Mouse (Mus musculus) liver, embryonic 16.5 days (tissue): ENCODE measurements around the gene 1520401A03Rik. TPM values are rescaled to one million over a fixed set of nuclear protein-coding genes. Genes with fewer than 3 reads are reported as not detected.

Experiments used
- ATAC-seq: fragments of 200-750 bp; cut with Nextera tagmentation; 2 replicates; pipeline ENCODE4 v1.8.0; 2017; ENCODE audit warnings: low read depth, mild to moderate bottlenecking, moderate number of reproducible peaks, moderate library complexity
- H3K27ac ChIP-seq: fragments of 300-500 bp; sonication (generic); 2 replicates; pipeline ENCODE4 v1.5.1; 2014; ENCODE audit warnings: mild to moderate bottlenecking, low read length
- H3K27me3 ChIP-seq: fragments of 300-500 bp; sonication (generic); 2 replicates; pipeline ENCODE4 v1.6.1; 2014; ENCODE audit warnings: low read depth, low read length, mixed read lengths; ENCODE audit not compliant: control insufficient read depth, insufficient read depth
- H3K36me3 ChIP-seq: fragments of 300-500 bp; sonication (generic); 2 replicates; pipeline ENCODE4 v1.6.1; 2014; ENCODE audit warnings: mild to moderate bottlenecking; ENCODE audit not compliant: control insufficient read depth, insufficient read depth
- H3K4me1 ChIP-seq: fragments of 300-500 bp; sonication (generic); 2 replicates; pipeline ENCODE4 v1.6.1; 2014; ENCODE audit warnings: low read depth, low read length, mixed read lengths; ENCODE audit not compliant: control insufficient read depth
- H3K4me2 ChIP-seq: fragments of 300-500 bp; sonication (generic); 2 replicates; pipeline ENCODE4 v1.6.1; 2014; ENCODE audit warnings: low read depth, low read length, mixed read lengths
- H3K4me3 ChIP-seq: fragments of 300-500 bp; sonication (generic); 2 replicates; pipeline ENCODE4 v1.5.1; 2014; ENCODE audit warnings: low read depth, mild to moderate bottlenecking, low read length
- H3K9ac ChIP-seq: fragments of 300-500 bp; sonication (generic); 2 replicates; pipeline ENCODE4 v1.6.1; 2014; ENCODE audit warnings: low read depth, low read length
- H3K9me3 ChIP-seq: fragments of 300-500 bp; sonication (generic); replicated peaks from 2 replicates; pipeline ENCODE4 v1.6.1; 2016; ENCODE audit warnings: low read length; ENCODE audit not compliant: control insufficient read depth
- WGBS: fragments of 180-500 bp; shearing (Covaris S2); extraction: QIAGEN DNeasy Blood & Tissue Kit; methylation state at CpG from one replicate; pipeline ENCODE4 v1.1.7; 2014; ENCODE audit not compliant: insufficient replicate concordance; 5-methylcytosine and 5-hydroxymethylcytosine counted together
- polyA plus RNA-seq: library from polyadenylated mRNA; unstranded; fragments of >200 nt; fragmentation: Nextera tagmentation; extraction: Ambion mirVana; gene quantifications from 2 replicates; pipeline ENCODE4 v1.2.1, GENCODE M21; 2015

Gene 1520401A03Rik
- polyA plus RNA-seq, 1 experiment from 2014 or later, result 0.04 TPM

DNA sequence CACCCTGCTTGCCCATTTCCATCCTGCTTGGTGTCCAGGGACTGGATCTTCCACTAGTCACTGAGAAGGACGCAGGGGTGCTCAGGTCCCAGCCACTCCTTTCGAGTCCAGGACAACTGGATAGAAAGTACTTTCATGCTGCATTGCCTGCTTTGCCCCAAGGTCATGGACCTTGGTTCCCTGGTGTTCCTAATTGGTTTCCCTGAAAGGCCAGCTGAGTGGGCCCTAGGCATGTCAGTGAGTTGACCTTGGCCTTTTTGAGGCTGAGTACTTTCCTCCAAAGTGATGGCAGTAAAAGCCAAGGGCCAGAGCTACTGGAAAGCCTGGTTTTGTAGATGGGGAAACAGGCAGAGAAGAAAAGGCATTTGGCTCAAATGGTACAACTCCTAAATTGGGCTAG, 697 bp downstream of the 1520401A03Rik start:
- no peak overlapping the region for H3K27ac ChIP-seq
- H3K27me3 ChIP-seq, result no peaks in the 10 kb centered on the region
- no peak for ATAC-seq
- no peaks in the 10 kb centered on the region for H3K9me3 ChIP-seq
- peaks cover 7% of the 10 kb centered on the region for H3K4me1 ChIP-seq
- no peaks in the 10 kb centered on the region for H3K36me3 ChIP-seq
- no peak overlapping the region for H3K4me2 ChIP-seq
- no peak overlapping the region for H3K9ac ChIP-seq
- WGBS, result 68% methylated on average over 2 of the region's 2 CpGs
- H3K4me3 ChIP-seq, result no peak overlapping the region

DNA sequence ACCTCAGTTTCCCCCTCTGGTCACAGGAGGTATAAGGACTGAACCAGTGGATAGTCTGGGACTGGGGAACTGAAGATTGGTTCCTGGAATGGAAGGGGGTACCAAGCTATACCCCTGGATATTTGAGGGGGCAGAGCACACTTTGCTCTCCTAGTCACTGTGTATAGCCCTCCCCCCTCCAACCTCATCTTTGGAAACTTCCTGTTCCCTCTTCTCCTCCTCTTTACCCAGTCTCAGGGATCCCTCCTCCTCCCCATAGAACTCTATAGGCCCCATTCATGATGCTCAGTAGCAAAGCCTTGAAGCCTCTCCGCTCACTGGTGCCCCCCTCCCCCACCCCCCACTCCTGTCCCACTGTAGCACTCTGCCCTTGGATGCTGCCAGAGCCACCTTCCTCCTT, 3.1 kb downstream of the 1520401A03Rik start:
- 18% methylated on average over 1 of the region's 1 CpGs for whole genome bisulfite sequencing
- Histone ChIP-seq H3K9ac (no peak overlapping the region), H3K4me2 (no peak overlapping the region), H3K4me3 (no peak overlapping the region), H3K36me3 (no peaks in the 10 kb centered on the region), H3K27me3 (no peaks in the 10 kb centered on the region), H3K27ac (no peak overlapping the region), H3K4me1 (no peaks in the 10 kb centered on the region; the same call in 1 of the 2 replicates), H3K9me3 (no peaks in the 10 kb centered on the region)
- ATAC-seq, result no peak

DNA sequence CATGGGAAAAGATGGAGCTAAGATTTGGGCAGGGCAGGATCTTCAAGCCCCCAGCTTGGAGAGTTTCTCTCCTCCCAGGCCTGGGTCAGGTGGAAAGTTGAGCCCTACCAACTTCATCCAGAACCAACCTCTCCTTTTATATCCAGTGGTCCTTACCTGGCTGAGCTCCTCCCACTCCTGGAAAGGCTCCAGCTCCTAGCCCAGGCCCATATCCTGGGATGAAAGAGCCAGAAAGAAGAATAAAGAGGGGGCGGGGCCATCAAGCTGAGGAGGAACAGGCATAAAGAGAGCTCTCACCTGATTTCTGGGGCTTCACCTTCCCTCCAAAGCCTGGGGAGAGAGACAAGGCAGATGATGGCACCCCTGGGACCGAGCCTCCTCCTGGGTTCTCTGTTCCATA, 5.6 kb downstream of the 1520401A03Rik start:
- 38% methylated on average over 2 of the region's 2 CpGs for WGBS
- no peak overlapping the region for H3K4me3 ChIP-seq
- no peak for ATAC-seq
- H3K4me2 ChIP-seq, result no peak overlapping the region
- no peak overlapping the region for H3K27ac ChIP-seq
- no peaks in the 10 kb centered on the region for H3K27me3 ChIP-seq
- H3K9ac ChIP-seq, result no peak overlapping the region
- no peaks in the 10 kb centered on the region for H3K9me3 ChIP-seq
- no peaks in the 10 kb centered on the region for H3K36me3 ChIP-seq
- H3K4me1 ChIP-seq, result no peaks in the 10 kb centered on the region; the same call in 1 of the 2 replicates

DNA sequence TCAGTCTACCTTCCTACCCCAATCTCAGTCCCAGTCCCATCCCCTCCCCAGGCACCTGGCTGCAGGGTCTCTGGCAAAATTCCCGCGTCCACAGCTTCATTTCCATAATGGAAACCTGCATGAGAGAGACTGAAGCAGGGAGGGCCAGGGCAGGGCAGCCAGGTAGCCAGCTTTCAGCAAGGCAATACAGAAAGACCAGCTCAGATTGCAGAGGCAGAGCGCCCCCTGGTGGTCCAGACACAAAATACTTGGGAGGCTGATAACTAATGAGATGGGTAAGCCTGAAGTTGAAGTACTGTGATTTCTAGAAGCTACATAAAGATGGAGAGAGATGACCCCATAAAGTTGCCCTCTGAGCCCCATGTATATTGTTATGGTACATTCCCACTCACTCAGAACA, 16.4 kb downstream of the 1520401A03Rik start:
- no peak for ATAC-seq
- 2% methylated on average over 3 of the region's 3 CpGs for WGBS
- Histone ChIP-seq H3K4me2 (no peak overlapping the region), H3K27me3 (peaks cover 6% of the 10 kb centered on the region), H3K36me3 (no peaks in the 10 kb centered on the region), H3K9ac (no peak overlapping the region), H3K4me1 (no peaks in the 10 kb centered on the region), H3K4me3 (no peak overlapping the region), H3K27ac (no peak overlapping the region), H3K9me3 (no peaks in the 10 kb centered on the region)

DNA sequence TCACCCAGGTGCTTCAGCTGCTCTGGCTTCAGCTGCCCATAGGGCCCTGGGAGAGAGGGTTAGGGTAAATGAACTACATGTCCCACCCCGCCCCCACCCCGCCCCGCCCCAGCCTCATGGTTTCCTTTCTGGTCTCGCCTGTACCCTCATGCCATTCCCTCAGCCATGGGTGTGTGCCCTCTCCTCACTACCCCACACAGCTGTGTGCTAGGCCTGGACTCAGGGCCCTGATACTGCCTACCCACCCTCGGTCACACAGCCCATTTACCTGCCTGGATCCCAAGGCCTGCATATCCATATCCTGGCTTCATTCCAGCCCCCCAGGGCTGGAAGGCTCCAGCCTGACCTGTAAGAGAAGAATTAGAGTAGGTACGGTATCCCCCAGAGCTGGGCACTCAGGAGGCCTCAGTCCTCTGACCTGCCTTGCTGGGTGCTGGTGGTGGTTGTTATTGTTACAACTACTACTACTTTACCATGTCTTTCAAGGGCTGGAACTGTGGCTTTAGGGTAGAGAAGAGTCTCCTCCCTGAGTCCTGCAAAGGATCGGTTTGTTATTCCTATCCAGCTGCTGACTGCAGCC, 17.0 kb downstream of the 1520401A03Rik start:
- H3K36me3 ChIP-seq, result no peaks in the 10 kb centered on the region
- H3K4me2 ChIP-seq, result no peak overlapping the region
- H3K4me1 ChIP-seq, result no peaks in the 10 kb centered on the region
- H3K4me3 ChIP-seq, result no peak overlapping the region
- H3K9ac ChIP-seq, result no peak overlapping the region
- peaks cover 12% of the 10 kb centered on the region for H3K27me3 ChIP-seq
- no peaks in the 10 kb centered on the region for H3K9me3 ChIP-seq
- WGBS, result 60% methylated on average over 7 of the region's 7 CpGs
- ATAC-seq, result no peak
- no peak overlapping the region for H3K27ac ChIP-seq

DNA sequence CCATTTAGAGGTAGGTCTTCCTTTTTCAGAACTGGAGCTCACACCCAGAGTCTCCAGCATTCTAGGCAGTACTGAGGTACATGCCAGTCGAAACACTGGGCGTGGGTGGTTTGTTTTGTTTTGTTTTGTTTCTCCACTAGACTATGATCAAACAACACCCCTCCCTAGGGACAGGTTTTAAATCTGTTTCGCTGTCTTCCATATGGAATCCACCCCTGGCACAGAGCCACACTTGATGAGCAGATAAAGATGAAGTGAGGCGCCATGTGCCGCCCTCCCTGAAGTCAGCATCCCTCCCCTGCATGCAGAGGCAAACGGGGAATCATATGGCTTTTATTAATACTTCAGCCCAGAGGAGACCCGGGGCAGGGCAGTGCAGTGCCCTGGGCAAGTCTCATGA, 17.8 kb downstream of the 1520401A03Rik start:
- ATAC-seq, result no peak
- Histone ChIP-seq H3K9ac (no peak overlapping the region), H3K36me3 (no peaks in the 10 kb centered on the region), H3K27ac (no peak overlapping the region), H3K27me3 (peaks cover 20% of the 10 kb centered on the region), H3K4me2 (no peak overlapping the region), H3K9me3 (no peaks in the 10 kb centered on the region), H3K4me1 (no peaks in the 10 kb centered on the region), H3K4me3 (no peak overlapping the region)
- 55% methylated on average over 7 of the region's 7 CpGs for WGBS

DNA sequence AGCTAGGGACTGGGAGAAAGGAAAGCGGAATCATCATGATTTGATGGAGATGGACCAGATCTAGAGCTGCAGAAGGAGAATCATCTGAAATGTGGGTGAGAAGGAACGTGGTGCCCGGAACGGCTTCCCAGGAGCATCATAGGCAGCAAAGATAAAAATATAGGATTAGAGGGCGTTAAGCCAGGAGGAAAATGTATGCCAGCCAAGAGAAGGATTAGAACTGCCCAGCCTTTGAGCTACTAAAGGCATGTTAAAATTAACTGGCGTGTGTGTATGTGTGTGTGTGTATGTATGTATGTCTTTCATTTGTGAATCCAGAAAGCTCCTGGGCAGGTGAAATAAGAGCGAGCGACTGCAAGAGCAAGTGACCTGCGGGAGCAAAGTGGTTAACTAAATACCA, 19.3 kb downstream of the 1520401A03Rik start:
- Histone ChIP-seq H3K27me3 (peaks cover 35% of the 10 kb centered on the region), H3K4me2 (no peak overlapping the region), H3K4me3 (no peak overlapping the region), H3K4me1 (peaks cover 2% of the 10 kb centered on the region), H3K36me3 (no peaks in the 10 kb centered on the region), H3K9me3 (no peaks in the 10 kb centered on the region), H3K9ac (no peak overlapping the region), H3K27ac (no peak overlapping the region)
- 66% methylated on average over 9 of the region's 9 CpGs for WGBS
- no peak for ATAC-seq

DNA sequence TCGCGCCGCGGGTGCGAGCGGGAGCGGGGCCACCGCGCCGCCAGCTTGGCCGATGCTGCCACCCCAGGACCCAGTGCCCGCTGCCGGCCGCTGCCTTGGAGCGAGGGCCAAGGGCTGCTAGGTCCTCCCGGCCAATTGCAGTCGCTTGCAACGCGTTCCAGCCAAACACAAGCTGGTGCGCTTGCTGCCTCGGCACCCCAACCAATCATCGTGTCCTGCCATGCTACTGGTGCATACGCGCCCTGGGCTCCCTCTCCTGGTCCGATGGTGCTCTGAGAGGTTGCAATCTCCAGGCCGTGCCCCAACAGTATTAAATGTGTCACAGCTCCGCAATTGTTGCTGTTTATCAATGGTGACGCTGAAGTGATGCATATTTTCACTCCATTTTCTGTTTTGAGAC, 22.5 kb downstream of the 1520401A03Rik start:
- Histone ChIP-seq H3K27ac (no peak overlapping the region), H3K27me3 (peaks cover 50% of the 10 kb centered on the region), H3K9ac (peak overlapping the region; percentile 12; the same call in 1 of the 2 replicates), H3K4me1 (peaks cover 2% of the 10 kb centered on the region), H3K4me3 (peak overlapping the region; percentile 63), H3K4me2 (peak overlapping the region; percentile 88), H3K9me3 (no peaks in the 10 kb centered on the region), H3K36me3 (no peaks in the 10 kb centered on the region)
- WGBS, result under 1% methylated on average over 26 of the region's 28 CpGs
- peak; percentile 92 for ATAC-seq

DNA sequence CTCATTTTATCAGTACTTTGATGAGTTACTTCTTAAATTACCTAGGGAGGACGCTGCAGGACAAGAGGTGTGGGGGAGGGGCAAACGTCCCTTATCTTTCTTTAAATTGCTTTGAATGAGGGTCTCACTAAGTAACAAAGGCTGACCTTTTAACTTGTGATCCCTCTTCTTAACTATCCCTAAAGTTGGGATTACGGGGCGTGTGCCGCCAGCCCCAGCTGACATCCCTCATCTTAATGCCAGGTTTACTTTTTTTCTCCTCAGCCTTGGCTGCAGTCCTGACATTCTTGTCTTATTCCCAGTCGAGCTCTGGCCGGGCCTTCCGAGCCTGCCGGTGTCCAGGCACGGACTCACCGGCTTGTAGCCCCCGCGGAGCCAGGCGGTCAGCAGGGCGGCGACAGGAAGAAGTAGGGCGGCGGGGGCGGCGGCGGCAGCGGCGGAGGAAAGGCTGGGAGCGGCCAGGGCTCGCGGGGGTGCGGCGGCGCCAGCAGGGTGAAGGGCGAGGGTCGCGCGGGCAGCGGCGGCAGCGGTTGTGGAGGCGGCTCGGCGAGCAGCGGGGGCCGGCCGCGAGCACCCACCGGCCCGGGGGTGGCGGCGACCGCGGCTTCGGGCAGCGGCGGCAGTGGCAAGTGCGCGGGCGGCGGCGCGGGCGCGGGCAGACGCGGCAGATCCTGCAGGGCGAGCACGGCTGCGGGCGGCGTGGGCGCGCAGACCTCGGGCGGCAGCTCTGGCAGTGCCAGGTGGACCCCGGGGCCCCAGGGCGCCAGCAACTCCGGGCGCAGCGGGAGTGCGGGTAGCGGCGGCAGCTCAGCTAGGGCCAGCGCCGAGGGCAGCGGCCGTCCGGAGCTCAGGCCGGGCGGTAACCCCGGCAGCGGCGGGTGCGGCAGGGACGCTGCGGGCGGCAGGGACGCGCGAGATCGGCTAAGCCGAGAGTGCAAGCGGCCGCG, 23.2 kb downstream of the 1520401A03Rik start:
- no peak overlapping the region for H3K27ac ChIP-seq
- peak overlapping the region; percentile 88 for H3K4me2 ChIP-seq
- no peaks in the 10 kb centered on the region for H3K9me3 ChIP-seq
- H3K27me3 ChIP-seq, result peaks cover 50% of the 10 kb centered on the region
- peaks cover 2% of the 10 kb centered on the region for H3K4me1 ChIP-seq
- peak overlapping the region; percentile 12; the same call in 1 of the 2 replicates for H3K9ac ChIP-seq
- ATAC-seq, result peak; percentile 49
- H3K36me3 ChIP-seq, result no peaks in the 10 kb centered on the region
- H3K4me3 ChIP-seq, result peak overlapping the region; percentile 63
- WGBS, result under 1% methylated on average over 87 of the region's 101 CpGs
